Mouse (Mus musculus) liver, embryonic 11.5 days (tissue): ENCODE data around the gene Smim1. TPM values are rescaled to one million over a fixed set of nuclear protein-coding genes. Genes with fewer than 3 reads are reported as not detected.
A peak's percentile ranks its signal among the peaks of the same experiment; 100 is the strongest.

ENCODE experiments used
- ATAC-seq: fragments of 200-750 bp; cut with Nextera tagmentation; replicated peaks from 2 replicates; pipeline ENCODE4 v1.8.0; 2017; ENCODE audit warnings: moderate number of reproducible peaks, mild to moderate bottlenecking, moderate TSS enrichment, moderate library complexity; ENCODE audit not compliant: low FRiP score
- DNase-seq: peaks from one replicate; pipeline ENCODE4 v3.0.0-alpha.2; 2017; ENCODE audit warnings: low spot score
- H3K27ac ChIP-seq: fragments of 300-500 bp; sonication (generic); 2 replicates; pipeline ENCODE4 v1.5.1; 2014; ENCODE audit warnings: mild to moderate bottlenecking, low read depth, low read length, control low read depth
- H3K27me3 ChIP-seq: fragments of 300-500 bp; sonication (generic); replicated peaks from 2 replicates; pipeline ENCODE4 v1.6.1; 2014; ENCODE audit warnings: low read length, mixed read lengths; ENCODE audit not compliant: control insufficient read depth, insufficient read depth
- H3K36me3 ChIP-seq: fragments of 300-500 bp; sonication (generic); 2 replicates; pipeline ENCODE4 v1.6.1; 2014; ENCODE audit warnings: mild to moderate bottlenecking, low read length, moderate library complexity, mixed read lengths; ENCODE audit not compliant: control insufficient read depth, insufficient read depth
- H3K4me1 ChIP-seq: fragments of 300-500 bp; sonication (generic); replicated peaks from 2 replicates; pipeline ENCODE4 v1.6.1; 2014; ENCODE audit warnings: low read length, mixed read lengths; ENCODE audit not compliant: control insufficient read depth, insufficient read depth
- H3K4me2 ChIP-seq: fragments of 300-500 bp; sonication (generic); 2 replicates; pipeline ENCODE4 v1.6.1; 2014; ENCODE audit warnings: mild to moderate bottlenecking, control low read depth, moderate library complexity
- H3K4me3 ChIP-seq: fragments of 300-500 bp; sonication (generic); 2 replicates; pipeline ENCODE4 v1.5.1; 2014; ENCODE audit warnings: low read depth, low read length, control low read depth
- H3K9ac ChIP-seq: fragments of 300-500 bp; sonication (generic); 2 replicates; pipeline ENCODE4 v1.6.1; 2014; ENCODE audit warnings: low read depth, low read length, control low read depth
- H3K9me3 ChIP-seq: fragments of 300-500 bp; sonication (generic); 2 replicates; pipeline ENCODE4 v1.6.1; 2016; ENCODE audit warnings: low read length, inconsistent platforms, mixed read lengths; ENCODE audit not compliant: control insufficient read depth
- WGBS: fragments of 180-500 bp; shearing (Covaris S2); extraction: QIAGEN DNeasy Blood & Tissue Kit; methylation state at CpG from one replicate; pipeline ENCODE4 v1.1.7; 2014; 5-methylcytosine and 5-hydroxymethylcytosine counted together
- polyA plus RNA-seq: library from polyadenylated mRNA; unstranded; fragments of >200 nt; fragmentation: Nextera tagmentation; extraction: Ambion mirVana; gene quantifications from 2 replicates; pipeline ENCODE4 v1.2.1, GENCODE M21; 2014

Gene Smim1
- 414 and 426 TPM in 2 replicates for polyA plus RNA-seq

GRCm38 (mm10) chr4:154025641-154026440 is at the start of gene Smim1:
Gene Smim1 (minus strand): TSS chr4:154026230.
- 2% methylated on average over 33 of the region's 33 CpGs for WGBS
- DNase-seq, result peak; percentile 87
- Histone ChIP-seq H3K4me3 (peak within 1 kb of the TSS; percentile 81), H3K9me3 (no peaks in the 10 kb centered on the region), H3K36me3 (peaks cover 19% of the 10 kb centered on the region), H3K27me3 (no peaks in the 10 kb centered on the region), H3K4me1 (peaks cover 49% of the 10 kb centered on the region), H3K9ac (peak within 1 kb of the TSS; percentile 92), H3K27ac (peak within 1 kb of the TSS; percentile 94), H3K4me2 (peak within 1 kb of the TSS; percentile 88)
- ATAC-seq, result peak; percentile 74

GRCm38 (mm10) chr4:154071941-154072340 is 45.9 kb upstream of the Smim1 start:
- no peak for ATAC-seq
- no peaks in the 10 kb centered on the region for H3K4me1 ChIP-seq
- H3K27ac ChIP-seq, result no peak overlapping the region
- no peaks in the 10 kb centered on the region for H3K9me3 ChIP-seq
- H3K4me3 ChIP-seq, result no peak overlapping the region
- H3K9ac ChIP-seq, result no peak overlapping the region
- peaks cover 32% of the 10 kb centered on the region for H3K27me3 ChIP-seq
- no peak for DNase-seq
- H3K4me2 ChIP-seq, result no peak overlapping the region
- WGBS, result 17% methylated on average over 13 of the region's 16 CpGs
- no peaks in the 10 kb centered on the region for H3K36me3 ChIP-seq

- DNase-seq, result no peak
- H3K4me3 ChIP-seq, result no peak overlapping the region
- WGBS, result 3% methylated on average over 15 of the region's 20 CpGs
- peaks cover 32% of the 10 kb centered on the region for H3K27me3 ChIP-seq
- no peak overlapping the region for H3K27ac ChIP-seq
- no peaks in the 10 kb centered on the region for H3K9me3 ChIP-seq
- no peak overlapping the region for H3K4me2 ChIP-seq
- no peak overlapping the region for H3K9ac ChIP-seq
- H3K36me3 ChIP-seq, result no peaks in the 10 kb centered on the region
- no peak for ATAC-seq
- no peaks in the 10 kb centered on the region for H3K4me1 ChIP-seq
These were observed 45.5 kb upstream of the Smim1 start for GRCm38 (mm10) chr4:154071521-154071920.

GRCm38 (mm10) chr4:154070896-154071295 is 44.9 kb upstream of the Smim1 start:
- 2% methylated on average over 5 of the region's 5 CpGs for WGBS
- Histone ChIP-seq H3K4me3 (no peak overlapping the region), H3K4me1 (no peaks in the 10 kb centered on the region), H3K9ac (no peak overlapping the region), H3K36me3 (no peaks in the 10 kb centered on the region), H3K4me2 (no peak overlapping the region), H3K27ac (no peak overlapping the region), H3K27me3 (peaks cover 32% of the 10 kb centered on the region), H3K9me3 (no peaks in the 10 kb centered on the region)
- DNase-seq (peak; percentile 47), ATAC-seq (no peak)

GRCm38 (mm10) chr4:154064827-154065773 is 39.1 kb upstream of the Smim1 start:
- DNase-seq, result no peak
- 60% methylated on average over 14 of the region's 14 CpGs for WGBS
- ATAC-seq, result peak; percentile 40; the same call in 1 of the 2 replicates

GRCm38 (mm10) chr4:154057696-154058095 is 31.7 kb upstream of the Smim1 start:
- WGBS, result 61% methylated on average over 4 of the region's 4 CpGs
- no peak for ATAC-seq
- no peaks in the 10 kb centered on the region for H3K4me1 ChIP-seq
- H3K9me3 ChIP-seq, result no peaks in the 10 kb centered on the region
- H3K36me3 ChIP-seq, result no peaks in the 10 kb centered on the region
- peaks cover 3% of the 10 kb centered on the region; the same call in 1 of the 2 replicates for H3K27me3 ChIP-seq
- H3K9ac ChIP-seq, result no peak overlapping the region
- H3K27ac ChIP-seq, result no peak overlapping the region
- H3K4me2 ChIP-seq, result no peak overlapping the region
- no peak for DNase-seq
- H3K4me3 ChIP-seq, result no peak overlapping the region

More at GRCm38 (mm10) chr4:154064827-154065773, 39.1 kb upstream of the Smim1 start:
- peaks cover 4% of the 10 kb centered on the region for H3K27me3 ChIP-seq
- H3K4me2 ChIP-seq, result no peak overlapping the region
- H3K4me1 ChIP-seq, result no peaks in the 10 kb centered on the region
- H3K9ac ChIP-seq, result no peak overlapping the region
- no peaks in the 10 kb centered on the region for H3K9me3 ChIP-seq
- H3K36me3 ChIP-seq, result no peaks in the 10 kb centered on the region
- H3K4me3 ChIP-seq, result no peak overlapping the region
- H3K27ac ChIP-seq, result no peak overlapping the region

- Histone ChIP-seq H3K27ac (no peak overlapping the region), H3K27me3 (peaks cover 3% of the 10 kb centered on the region; the same call in 1 of the 2 replicates), H3K4me2 (no peak overlapping the region), H3K4me1 (no peaks in the 10 kb centered on the region), H3K9ac (no peak overlapping the region), H3K9me3 (no peaks in the 10 kb centered on the region), H3K4me3 (no peak overlapping the region), H3K36me3 (no peaks in the 10 kb centered on the region)
- DNase-seq, result no peak
- no peak for ATAC-seq
- WGBS, result 37% methylated on average over 2 of the region's 2 CpGs
These were observed 30.6 kb upstream of the Smim1 start for GRCm38 (mm10) chr4:154056661-154057060.

- H3K4me2 ChIP-seq, result no peak overlapping the region
- H3K36me3 ChIP-seq, result no peaks in the 10 kb centered on the region
- peaks cover 3% of the 10 kb centered on the region; the same call in 1 of the 2 replicates for H3K27me3 ChIP-seq
- H3K9me3 ChIP-seq, result no peaks in the 10 kb centered on the region
- ATAC-seq (no peak), DNase-seq (no peak)
- no peak overlapping the region for H3K4me3 ChIP-seq
- 77% methylated on average over 2 of the region's 2 CpGs for WGBS
- no peaks in the 10 kb centered on the region for H3K4me1 ChIP-seq
- no peak overlapping the region for H3K9ac ChIP-seq
- H3K27ac ChIP-seq, result no peak overlapping the region
These were observed 30.0 kb upstream of the Smim1 start for GRCm38 (mm10) chr4:154056046-154056445.
